Comparison of ENCODE assay signal across 26 mouse cellular contexts in genomic region chr4:70396701-70397100, GRCm38 (mm10).
"Had no signal": no experiment of that assay in that cellular context is flagged by ENCODE, and none has a peak within 500 bp of the region (broad histone marks: within the 10 kb centered on the region; RNA-seq: fewer than 3 reads in every experiment).

No protein-coding gene starts in this region.

- H3K9me3 ChIP-seq: heart, embryonic 10.5 days; heart, embryonic 12.5 days; hindbrain, embryonic 10.5 days; hindbrain, embryonic 12.5 days; intestine, embryonic 15.5 days; liver, embryonic 13.5 days; liver, embryonic 15.5 days had no signal

- H3K4me3 ChIP-seq: heart, adult 2 months; heart, embryonic 10.5 days; heart, embryonic 12.5 days; hindbrain, embryonic 10.5 days; hindbrain, embryonic 12.5 days; intestine, embryonic 15.5 days; layer of hippocampus, adult 2 months; left cerebral cortex, adult 2 months; liver, embryonic 13.5 days; liver, embryonic 15.5 days had no signal

- DNase-seq: gastrocnemius, postnatal 10 days; gastrocnemius, postnatal 25 days; heart, adult 2 months; heart, postnatal 10 days; heart, postnatal 4 days; kidney, adult 18-20 months; kidney, adult 8-10 months; kidney, postnatal 10 days; kidney, postnatal 25 days; kidney, postnatal 4 days; left cerebral cortex, postnatal 4 days; liver; liver, embryonic 13.5 days had no signal

- H3K4me1 ChIP-seq: heart, embryonic 10.5 days; hindbrain, embryonic 10.5 days; hindbrain, embryonic 12.5 days; intestine, embryonic 15.5 days; liver, embryonic 13.5 days; liver, embryonic 15.5 days had no signal

- H3K4me2 ChIP-seq: heart, embryonic 12.5 days; hindbrain, embryonic 12.5 days; hindbrain, embryonic 14.5 days; intestine, embryonic 15.5 days; liver, embryonic 11.5 days; liver, embryonic 13.5 days; liver, embryonic 15.5 days had no signal

- H3K27ac ChIP-seq: heart, adult 2 months; heart, embryonic 10.5 days; hindbrain, embryonic 10.5 days; hindbrain, embryonic 12.5 days; hindbrain, embryonic 14.5 days; intestine, embryonic 15.5 days; layer of hippocampus, adult 2 months; left cerebral cortex, adult 2 months; liver, embryonic 13.5 days; liver, embryonic 15.5 days had no signal

- ATAC-seq: hindbrain, embryonic 16.5 days; inflammation-experienced regulatory T-cells, adult 6 months; intestine, embryonic 15.5 days; intestine, postnatal 0 days had no signal

- H3K9ac ChIP-seq: heart, embryonic 12.5 days; hindbrain, embryonic 12.5 days; hindbrain, embryonic 14.5 days; intestine, embryonic 15.5 days; liver, embryonic 13.5 days; liver, embryonic 15.5 days had no signal

- H3K27me3 ChIP-seq: heart, embryonic 12.5 days; hindbrain, embryonic 12.5 days; intestine, embryonic 15.5 days; liver, embryonic 13.5 days; liver, embryonic 15.5 days had no signal
